Mouse (Mus musculus) frontal cortex, postnatal 25 days (tissue): ENCODE results near the gene Flot1.

Experiments used
- DNase-seq, 2 experiments: peaks; one replicate each; pipeline ENCODE4 v3.0.0; 2022; ENCODE audit warnings: low spot score in 2 of 2

The Flot1 gene

DNA sequence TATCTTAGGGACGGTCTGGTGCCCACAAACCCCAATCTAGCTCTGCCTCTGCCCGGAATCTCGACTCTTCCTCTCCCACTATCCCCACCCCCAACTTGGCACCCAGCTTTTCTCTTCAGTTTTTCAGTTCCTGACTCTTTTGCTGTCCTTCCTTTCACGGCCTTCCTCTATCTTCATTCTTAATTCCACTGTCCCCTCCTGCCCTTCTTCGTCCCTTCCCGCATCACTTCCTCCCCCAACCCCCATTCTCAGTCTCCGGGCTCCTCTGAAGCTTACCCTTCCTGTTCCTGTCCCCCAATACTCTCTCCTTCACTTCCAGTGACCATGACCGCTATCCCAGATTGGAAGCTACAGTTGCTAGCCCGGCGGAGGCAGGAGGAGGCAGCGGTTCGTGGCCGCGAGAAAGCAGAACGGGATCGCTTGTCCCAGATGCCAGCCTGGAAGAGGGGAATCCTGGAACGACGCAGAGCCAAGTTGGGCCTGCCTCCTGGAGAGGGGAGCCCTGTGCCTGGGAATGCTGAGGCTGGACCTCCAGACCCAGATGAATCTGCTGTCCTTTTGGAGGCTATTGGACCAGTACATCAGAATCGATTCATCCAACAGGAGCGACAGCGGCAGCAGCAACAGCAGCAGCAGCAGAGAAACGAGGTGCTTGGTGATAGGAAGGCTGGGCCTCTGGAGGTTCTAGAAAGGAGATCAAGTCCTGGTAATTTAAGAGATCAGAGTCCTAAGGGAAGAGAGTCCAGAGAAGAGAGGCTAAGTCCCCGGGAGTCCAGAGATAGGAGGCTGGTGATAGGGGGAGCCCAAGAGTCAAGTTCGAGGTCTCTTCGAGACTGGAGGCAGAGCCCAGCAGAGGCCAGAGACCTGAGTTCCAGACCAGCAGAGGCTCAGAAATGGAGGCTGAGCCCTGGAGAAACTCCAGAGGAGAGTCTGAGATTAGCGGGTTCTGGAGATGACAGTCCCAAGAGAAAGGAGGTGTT lies 44.2 kb downstream of the Flot1 start:
- DNase-seq: no peak

DNA sequence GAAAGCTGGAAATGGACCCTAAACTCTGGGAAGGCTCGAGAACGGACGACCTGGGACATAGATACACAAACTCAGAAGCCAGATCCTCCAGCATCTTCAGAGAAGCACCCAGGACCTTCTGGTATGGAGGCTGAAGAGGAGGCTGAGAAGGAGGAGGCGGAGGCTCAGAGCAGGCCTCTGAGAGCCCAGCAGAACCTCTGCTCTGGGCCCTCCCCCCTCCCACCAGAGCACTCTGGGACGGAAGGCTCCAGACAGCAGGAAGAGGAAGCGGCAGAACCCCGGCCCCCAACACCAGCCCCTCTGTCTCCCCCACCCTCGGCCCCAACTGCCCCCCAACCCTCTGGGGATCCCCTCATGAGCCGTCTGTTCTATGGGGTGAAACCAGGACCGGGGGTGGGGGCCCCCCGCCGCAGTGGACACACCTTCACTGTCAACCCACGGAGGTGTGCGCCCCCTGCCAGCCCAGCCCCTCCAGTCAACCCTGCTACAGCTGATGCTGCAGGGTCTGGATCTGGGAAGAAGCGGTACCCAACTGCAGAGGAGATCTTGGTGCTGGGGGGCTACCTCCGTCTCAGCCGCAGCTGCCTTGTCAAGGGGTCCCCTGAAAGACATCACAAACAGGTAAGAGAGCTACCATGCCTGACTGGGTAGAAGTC lies 45.3 kb downstream of the Flot1 start:
- DNase-seq: no peak

DNA sequence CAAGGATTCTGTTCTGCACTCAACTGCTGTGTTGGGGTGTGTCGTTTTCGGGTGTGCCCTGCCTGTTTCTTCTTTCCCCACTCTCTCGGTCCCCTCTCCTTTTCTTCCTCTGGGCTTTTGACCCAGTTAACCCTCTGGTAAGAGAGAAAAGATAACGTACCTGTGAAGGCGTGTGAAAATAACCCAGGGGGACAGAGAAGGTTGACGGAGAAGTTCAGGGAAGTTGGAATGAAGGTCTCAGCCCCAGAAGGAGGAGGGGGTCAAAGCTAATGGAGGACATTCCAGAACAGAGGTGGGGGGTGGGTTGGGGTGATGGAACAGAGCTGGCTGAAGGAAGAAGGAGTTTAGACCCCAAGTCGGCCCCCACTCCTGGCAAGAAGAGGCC lies 45.9 kb downstream of the Flot1 start:
- no peak for DNase-seq

DNA sequence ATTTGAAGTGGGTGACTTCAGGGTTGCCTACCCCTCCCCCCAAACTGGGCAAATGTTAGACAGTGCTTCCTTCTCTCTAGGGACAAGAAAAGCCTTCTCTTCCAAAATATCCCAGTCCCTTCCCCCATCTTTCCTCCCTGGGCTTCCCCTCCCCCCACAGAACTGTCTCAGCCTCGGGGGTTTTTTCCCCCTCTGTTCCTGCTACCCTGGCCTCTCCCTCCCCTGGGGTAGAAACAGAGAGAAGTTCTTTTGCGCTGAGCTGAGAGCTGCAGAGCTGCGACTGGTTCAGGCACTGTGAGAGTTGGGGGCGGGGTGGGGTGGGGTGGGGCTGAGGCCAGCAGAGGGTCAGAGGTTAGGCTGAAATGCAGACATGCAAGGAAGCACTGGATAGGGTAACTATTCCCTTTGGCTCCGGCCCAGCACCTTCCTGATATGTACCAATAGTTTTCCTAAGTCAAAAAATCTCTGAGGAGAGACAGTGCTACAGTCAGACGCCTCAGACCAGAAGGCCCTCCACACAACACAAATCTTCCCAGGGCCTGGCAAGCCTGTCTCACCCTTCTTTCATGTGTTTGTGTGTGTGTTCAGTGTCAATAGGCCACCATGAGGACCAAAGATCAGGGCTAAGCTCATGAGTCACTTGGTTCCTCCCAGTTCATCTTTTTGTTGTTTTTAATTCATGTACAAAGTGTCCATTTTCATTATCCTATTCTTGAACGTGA lies 46.5 kb downstream of the Flot1 start:
- no peak for DNase-seq

DNA sequence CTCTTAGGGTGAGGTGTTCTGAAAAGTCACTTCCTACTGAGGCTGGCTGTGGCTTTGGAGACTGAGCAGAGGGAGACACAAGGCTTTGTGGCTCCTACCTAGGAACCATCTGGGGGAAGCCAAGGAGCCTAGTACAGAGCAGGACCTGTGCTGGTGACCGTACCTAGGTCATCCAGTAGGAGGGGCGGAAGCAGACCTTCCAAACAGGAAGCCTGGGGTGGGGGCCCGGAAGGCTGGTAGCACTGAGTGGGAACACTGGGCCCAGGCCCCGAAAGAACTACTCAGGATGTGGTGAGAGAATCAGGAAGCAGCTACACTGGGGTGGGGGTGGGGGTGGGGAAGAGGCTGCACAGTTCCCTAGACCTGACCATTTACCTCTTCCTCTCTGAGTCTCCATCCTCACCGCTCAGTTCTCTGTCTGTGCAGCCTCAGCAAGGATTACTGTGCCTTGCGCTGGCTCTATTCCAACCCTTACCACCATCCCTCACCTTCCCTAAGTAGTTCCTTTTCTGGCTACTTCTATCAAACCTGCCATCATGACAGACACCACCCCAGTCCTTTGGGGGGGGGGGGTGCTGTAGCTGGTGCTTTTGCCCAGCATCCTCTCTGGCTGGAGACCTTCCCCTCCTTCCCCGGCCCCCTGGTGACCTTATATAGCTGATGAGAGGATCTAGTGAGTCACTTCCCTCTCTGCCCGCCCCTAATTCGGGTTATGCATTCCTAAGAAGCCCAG lies 47.3 kb downstream of the Flot1 start:
- no peak for DNase-seq

DNA sequence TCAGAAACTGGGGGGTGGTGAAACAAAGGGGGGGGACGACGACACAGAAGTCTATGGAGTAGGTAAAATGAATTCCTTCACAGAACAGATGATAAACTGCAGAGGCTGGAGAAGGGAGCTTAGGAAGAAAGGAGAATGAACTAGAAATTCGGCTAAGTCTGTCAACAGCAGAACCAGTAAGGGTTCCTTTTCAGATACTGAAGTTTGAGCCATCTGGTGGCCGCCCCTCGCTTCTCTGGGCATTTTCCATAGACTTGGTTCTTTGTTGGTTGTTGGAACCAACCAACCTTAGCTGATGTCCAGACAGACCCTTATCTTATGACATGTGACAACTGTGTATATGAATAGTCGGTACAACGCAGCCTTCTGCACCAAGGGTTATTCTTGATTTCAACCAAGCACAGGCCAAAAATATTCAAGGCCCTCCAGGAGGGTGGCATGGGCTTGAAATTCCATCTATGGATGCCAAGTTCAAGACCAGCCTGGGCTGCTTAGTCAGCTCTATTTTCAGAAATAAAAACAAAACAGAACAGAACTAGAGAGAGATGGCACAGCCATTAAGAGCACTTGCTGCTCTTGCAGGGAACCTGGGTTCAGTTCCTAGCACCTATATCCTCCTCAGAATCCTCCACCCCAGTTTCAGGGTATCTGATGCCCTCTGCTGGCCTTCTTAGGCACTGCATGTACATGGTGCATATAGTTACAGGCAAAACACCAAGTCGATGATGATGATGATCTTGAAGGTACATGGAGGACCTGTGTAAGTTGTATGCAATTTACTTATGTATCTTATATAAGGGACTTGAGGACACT lies 48.1 kb downstream of the Flot1 start:
- no peak for DNase-seq

DNA sequence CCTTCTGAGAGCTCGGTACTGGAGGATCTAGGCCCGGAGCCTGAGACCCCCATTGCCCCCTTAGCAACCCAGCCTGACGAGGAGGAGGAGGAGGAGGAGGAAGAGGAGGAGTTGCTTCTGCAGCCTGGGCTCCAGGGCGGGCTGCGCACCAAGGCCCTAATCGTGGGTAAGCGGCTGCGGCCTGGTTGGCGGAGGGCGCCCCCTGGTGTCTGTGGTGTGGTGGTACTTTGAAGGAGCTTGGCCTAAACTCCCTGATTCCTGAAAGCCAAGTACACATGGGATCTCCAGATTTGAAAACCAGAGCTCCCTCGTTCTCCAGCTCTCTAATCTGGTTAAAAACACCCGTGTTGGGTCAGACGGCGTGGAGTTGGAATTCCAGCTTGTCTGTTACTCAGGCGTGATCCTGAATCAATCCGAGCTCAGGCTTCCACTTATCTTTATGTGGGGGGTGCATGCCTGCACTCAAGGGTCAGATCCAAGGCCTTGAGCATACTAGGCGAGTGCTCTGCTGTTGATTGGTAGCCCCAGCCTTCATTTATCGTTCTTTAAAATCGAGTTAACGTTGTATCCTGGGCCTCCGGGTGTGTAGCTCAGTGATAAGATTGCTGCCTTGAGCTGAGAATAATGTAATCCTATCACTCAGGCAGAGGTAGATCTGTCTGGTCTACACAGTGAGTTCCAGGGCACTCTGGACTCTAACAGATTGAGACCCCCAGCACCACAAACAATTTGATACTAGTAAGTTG lies 50.9 kb downstream of the Flot1 start:
- peak; percentile 60 to 85 for DNase-seq

DNA sequence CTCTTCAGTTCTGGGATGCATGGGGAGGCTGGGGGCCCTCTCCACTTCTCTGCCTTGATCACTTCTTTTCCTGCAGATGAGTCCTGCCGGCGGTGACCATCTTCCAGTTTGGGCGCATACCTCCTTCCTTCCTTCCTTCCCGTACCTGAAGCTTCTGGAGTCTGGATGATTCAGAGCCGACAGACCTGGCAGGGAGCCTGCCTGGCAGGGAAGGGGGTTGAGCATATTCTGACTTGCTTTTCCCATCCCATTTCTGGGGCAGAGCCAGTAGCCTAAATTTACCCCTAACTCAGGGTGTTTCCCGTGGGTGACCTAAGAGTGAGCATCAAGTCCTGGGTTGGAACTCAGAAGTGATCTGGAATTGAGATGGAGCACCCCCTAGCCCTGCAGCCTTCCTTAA lies 51.7 kb downstream of the Flot1 start:
- DNase-seq: no peak

DNA sequence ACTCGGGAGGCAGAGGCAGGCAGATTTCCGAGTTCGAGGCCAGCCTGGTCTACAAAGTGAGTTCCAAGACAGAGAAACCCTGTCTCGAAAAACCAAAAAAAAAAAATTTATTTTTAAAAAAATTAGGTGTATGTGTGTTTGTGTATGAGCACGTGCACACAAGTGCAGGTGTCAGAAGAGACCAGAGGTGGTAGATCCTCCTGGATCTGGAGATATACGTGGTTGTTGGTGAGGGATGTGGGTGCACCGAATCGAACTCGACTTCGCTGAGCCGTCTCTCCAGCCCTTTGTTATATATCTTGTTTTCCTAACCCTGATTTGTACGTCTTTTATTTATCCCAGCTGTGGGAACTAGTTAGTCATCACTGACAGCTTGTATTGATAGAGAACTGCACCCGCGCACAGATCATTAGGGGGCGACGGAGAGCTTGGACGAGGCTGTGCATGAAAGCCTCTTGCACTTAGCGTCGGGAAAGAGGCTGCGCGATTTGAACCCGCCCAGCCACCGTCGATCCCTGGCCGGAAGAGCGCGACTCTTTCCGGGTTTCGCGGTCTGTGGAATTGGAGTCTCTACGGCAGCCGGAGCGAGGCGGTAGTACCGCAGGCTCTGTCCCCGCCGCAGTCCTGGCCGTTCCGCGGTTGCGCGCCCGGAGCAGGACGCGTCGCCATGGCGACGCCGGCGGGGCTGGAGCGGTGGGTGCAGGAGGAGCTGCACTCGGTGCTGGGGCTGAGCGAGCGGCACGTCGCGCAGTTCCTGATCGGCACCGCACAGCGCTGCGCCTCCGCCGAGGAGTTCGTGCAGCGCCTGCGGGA lies 56.4 kb downstream of the Flot1 start, which contains the start of gene Dhx16:
Dhx16 (plus strand) TSS at position 575 of the 813 bp plus-strand sequence.
- DNase-seq: peak; percentile 89 to 94
